Mouse (Mus musculus) neural tube, embryonic 13.5 days (tissue): ENCODE measurements around the gene Zfp981. TPM values are rescaled to one million over a fixed set of nuclear protein-coding genes. Genes with fewer than 3 reads are reported as not detected.
"Not testable (repeated sequence)": the region's sequence is repeated elsewhere in the genome, so short reads cannot be mapped to it uniquely, and the experiment has no call there.

Experiments used
- ATAC-seq: fragments of 200-750 bp; cut with Nextera tagmentation; 2 replicates; pipeline ENCODE4 v1.8.0; 2017; ENCODE audit warnings: low read depth, mild to moderate bottlenecking, moderate TSS enrichment, moderate library complexity
- H3K27ac ChIP-seq: fragments of 300-500 bp; sonication (generic); replicated peaks from 2 replicates; pipeline ENCODE4 v1.5.1; 2015; ENCODE audit warnings: moderate library complexity, mild to moderate bottlenecking, inconsistent platforms
- H3K27me3 ChIP-seq: fragments of 300-500 bp; sonication (generic); 2 replicates; pipeline ENCODE4 v1.6.1; 2015; ENCODE audit warnings: mild to moderate bottlenecking, inconsistent platforms
- H3K36me3 ChIP-seq: fragments of 300-500 bp; sonication (generic); 2 replicates; pipeline ENCODE4 v1.6.1; 2015; ENCODE audit warnings: mild to moderate bottlenecking, inconsistent platforms
- H3K4me1 ChIP-seq: fragments of 300-500 bp; sonication (generic); replicated peaks from 2 replicates; pipeline ENCODE4 v1.6.1; 2015; ENCODE audit warnings: inconsistent platforms
- H3K4me2 ChIP-seq: fragments of 300-500 bp; sonication (generic); 2 replicates; pipeline ENCODE4 v1.6.1; 2015; ENCODE audit warnings: inconsistent platforms, mild to moderate bottlenecking, moderate library complexity
- H3K4me3 ChIP-seq: fragments of 300-500 bp; sonication (generic); 2 replicates; pipeline ENCODE4 v1.5.1; 2015; ENCODE audit warnings: mild to moderate bottlenecking, inconsistent platforms
- H3K9ac ChIP-seq: fragments of 300-500 bp; sonication (generic); 2 replicates; pipeline ENCODE4 v1.6.1; 2015; ENCODE audit warnings: moderate library complexity, mild to moderate bottlenecking, inconsistent platforms
- H3K9me3 ChIP-seq: fragments of 300-500 bp; sonication (generic); 2 replicates; pipeline ENCODE4 v1.6.1; 2016; ENCODE audit warnings: inconsistent platforms
- whole genome bisulfite sequencing: fragments of 180-500 bp; shearing (Covaris S2); methylation state at CpG from one replicate; pipeline ENCODE4 v1.1.7; 2015; 5-methylcytosine and 5-hydroxymethylcytosine counted together
- polyA plus RNA-seq: library from polyadenylated mRNA; unstranded; fragments of >200 nt; fragmentation: Nextera tagmentation; extraction: Ambion mirVana; gene quantifications from 2 replicates; pipeline ENCODE4 v1.2.1, GENCODE M21; 2015

Gene Zfp981
- 0.07 and 0.23 TPM in 2 replicates for polyA plus RNA-seq

GRCm38 (mm10) chr4:146501727-146502126 lies at the start of gene Zfp981:
TSS of gene Zfp981 (plus strand) at chr4:146502027.
- H3K27ac ChIP-seq, H3K4me2 ChIP-seq, H3K27me3 ChIP-seq, H3K4me1 ChIP-seq, H3K4me3 ChIP-seq, H3K36me3 ChIP-seq, H3K9ac ChIP-seq, ATAC-seq: not testable (repeated sequence)
- WGBS: 87% methylated on average over 4 of the region's 4 CpGs
- H3K9me3 ChIP-seq: peaks cover 38% of the 10 kb centered on the region

GRCm38 (mm10) chr4:146452576-146452975 lies 49.3 kb upstream of the Zfp981 start:
- H3K9me3 ChIP-seq: peaks cover 75% of the 10 kb centered on the region
- H3K36me3 ChIP-seq, ATAC-seq, H3K4me3 ChIP-seq, H3K4me2 ChIP-seq, H3K27ac ChIP-seq, H3K4me1 ChIP-seq, H3K27me3 ChIP-seq, H3K9ac ChIP-seq: not testable (repeated sequence)
- WGBS: 81% methylated on average over 2 of the region's 2 CpGs

- H3K27me3 ChIP-seq, H3K36me3 ChIP-seq, H3K27ac ChIP-seq, H3K4me2 ChIP-seq, H3K4me3 ChIP-seq, ATAC-seq, H3K4me1 ChIP-seq, H3K9ac ChIP-seq: not testable (repeated sequence)
- 69% methylated on average over 1 of the region's 1 CpGs for WGBS
- peaks cover 67% of the 10 kb centered on the region for H3K9me3 ChIP-seq
Measured at GRCm38 (mm10) chr4:146454170-146454569, 47.7 kb upstream of the Zfp981 start.

GRCm38 (mm10) chr4:146454896-146455295 lies 46.9 kb upstream of the Zfp981 start:
- H3K4me3 ChIP-seq: no peak overlapping the region
- peaks cover 70% of the 10 kb centered on the region for H3K9me3 ChIP-seq
- H3K9ac ChIP-seq: no peak overlapping the region
- 41% methylated on average over 2 of the region's 2 CpGs for WGBS
- H3K4me2 ChIP-seq: no peak overlapping the region
- no peak overlapping the region for H3K27ac ChIP-seq
- no peaks in the 10 kb centered on the region for H3K36me3 ChIP-seq
- no peaks in the 10 kb centered on the region for H3K4me1 ChIP-seq
- peak; percentile 41; the same call in 1 of the 2 replicates for ATAC-seq
- no peaks in the 10 kb centered on the region for H3K27me3 ChIP-seq

- Histone ChIP-seq H3K9me3 (peaks cover 68% of the 10 kb centered on the region), H3K9ac (no peak overlapping the region), H3K4me2 (no peak overlapping the region), H3K36me3 (no peaks in the 10 kb centered on the region), H3K4me3 (no peak overlapping the region), H3K27me3 (no peaks in the 10 kb centered on the region), H3K27ac (no peak overlapping the region), H3K4me1 (no peaks in the 10 kb centered on the region)
- peak; percentile 40; the same call in 1 of the 2 replicates for ATAC-seq
- WGBS: 95% methylated on average over 7 of the region's 7 CpGs
Measured at GRCm38 (mm10) chr4:146455321-146455721, 46.5 kb upstream of the Zfp981 start.

GRCm38 (mm10) chr4:146456061-146456726 lies 45.6 kb upstream of the Zfp981 start:
- Histone ChIP-seq H3K9ac (no peak overlapping the region), H3K9me3 (peaks cover 69% of the 10 kb centered on the region), H3K27ac (no peak overlapping the region), H3K4me3 (no peak overlapping the region), H3K27me3 (no peaks in the 10 kb centered on the region), H3K36me3 (no peaks in the 10 kb centered on the region), H3K4me2 (no peak overlapping the region), H3K4me1 (no peaks in the 10 kb centered on the region)
- ATAC-seq: no peak
- WGBS: 71% methylated on average over 4 of the region's 4 CpGs

GRCm38 (mm10) chr4:146457126-146457525 lies 44.7 kb upstream of the Zfp981 start:
- no peak for ATAC-seq
- Histone ChIP-seq H3K4me2 (no peak overlapping the region), H3K27me3 (no peaks in the 10 kb centered on the region), H3K9ac (no peak overlapping the region), H3K27ac (no peak overlapping the region), H3K4me1 (no peaks in the 10 kb centered on the region), H3K4me3 (no peak overlapping the region), H3K9me3 (peaks cover 69% of the 10 kb centered on the region), H3K36me3 (no peaks in the 10 kb centered on the region)
- WGBS: 61% methylated on average over 2 of the region's 2 CpGs

- Histone ChIP-seq H3K27me3 (no peaks in the 10 kb centered on the region), H3K4me3 (no peak overlapping the region), H3K27ac (no peak overlapping the region), H3K36me3 (no peaks in the 10 kb centered on the region), H3K9ac (no peak overlapping the region), H3K4me1 (no peaks in the 10 kb centered on the region), H3K9me3 (peaks cover 65% of the 10 kb centered on the region), H3K4me2 (no peak overlapping the region)
- 63% methylated on average over 1 of the region's 1 CpGs for WGBS
- ATAC-seq: no peak
Measured at GRCm38 (mm10) chr4:146457720-146458119, 44.1 kb upstream of the Zfp981 start.

- not testable (repeated sequence) for H3K27ac ChIP-seq, H3K36me3 ChIP-seq, ATAC-seq, H3K4me2 ChIP-seq, H3K4me1 ChIP-seq, H3K9ac ChIP-seq, H3K4me3 ChIP-seq, H3K27me3 ChIP-seq
- H3K9me3 ChIP-seq: peaks cover 56% of the 10 kb centered on the region
- 80% methylated on average over 5 of the region's 5 CpGs for WGBS
Measured at GRCm38 (mm10) chr4:146459822-146460221, 42.0 kb upstream of the Zfp981 start.

- H3K4me1 ChIP-seq, H3K9ac ChIP-seq, H3K4me3 ChIP-seq, H3K27ac ChIP-seq, H3K4me2 ChIP-seq, H3K36me3 ChIP-seq, ATAC-seq, H3K27me3 ChIP-seq: not testable (repeated sequence)
- 82% methylated on average over 5 of the region's 5 CpGs for WGBS
- H3K9me3 ChIP-seq: peaks cover 54% of the 10 kb centered on the region
Measured at GRCm38 (mm10) chr4:146460685-146461084, 41.1 kb upstream of the Zfp981 start.

GRCm38 (mm10) chr4:146463649-146464351 lies 38.0 kb upstream of the Zfp981 start:
- WGBS: 92% methylated on average over 17 of the region's 19 CpGs
- not testable (repeated sequence) for H3K4me1 ChIP-seq, ATAC-seq

GRCm38 (mm10) chr4:146469984-146470383 lies 31.8 kb upstream of the Zfp981 start:
- 93% methylated on average over 11 of the region's 12 CpGs for WGBS
- H3K9ac ChIP-seq, H3K4me1 ChIP-seq, H3K27me3 ChIP-seq, H3K4me3 ChIP-seq, H3K4me2 ChIP-seq, ATAC-seq, H3K27ac ChIP-seq, H3K36me3 ChIP-seq: not testable (repeated sequence)
- peaks cover 27% of the 10 kb centered on the region for H3K9me3 ChIP-seq

More at GRCm38 (mm10) chr4:146463649-146464351, 38.0 kb upstream of the Zfp981 start:
- H3K4me3 ChIP-seq, H3K36me3 ChIP-seq, H3K27me3 ChIP-seq, H3K9ac ChIP-seq, H3K4me2 ChIP-seq, H3K27ac ChIP-seq: not testable (repeated sequence)
- H3K9me3 ChIP-seq: peaks cover 35% of the 10 kb centered on the region
